ENCODE assay signal across 19 mouse cellular contexts in genomic region chr5:66165748-66166147, GRCm38 (mm10). TPM values are rescaled to one million over a fixed set of nuclear protein-coding genes. Genes with fewer than 3 reads are reported as not detected.
DNase-seq lines count a peak whose midpoint lies in the region; ATAC-seq and TF ChIP-seq lines count a peak whose summit lies in the region.
"Had no signal": no experiment of that assay in that cellular context is flagged by ENCODE, and none has a peak within 500 bp of the region (broad histone marks: within the 10 kb centered on the region; RNA-seq: fewer than 3 reads in every experiment).

No protein-coding gene starts in this region.

- in situ Hi-C loops in Patski (cut with MboI; ENCODE audit: low pct_unique_long_range_greater_than_20kb): no loop called here

- H3K27me3 ChIP-seq in lung, embryonic 15.5 days: no peaks in the 10 kb centered on the region
- H3K27me3 ChIP-seq in Patski: no peaks in the 10 kb centered on the region
- H3K27me3 ChIP-seq: embryonic facial prominence, embryonic 12.5 days; heart, embryonic 13.5 days; kidney, embryonic 15.5 days; liver, embryonic 13.5 days had no signal

- no peak overlapping the region for H3K4me2 ChIP-seq in lung, embryonic 15.5 days
- H3K4me2 ChIP-seq: embryonic facial prominence, embryonic 12.5 days; heart, embryonic 13.5 days; hindbrain, embryonic 14.5 days; kidney, embryonic 15.5 days; liver, embryonic 13.5 days had no signal

- no peak for TF ChIP-seq CTCF in lung, adult 2 months (IDR thresholded peaks at IDR 0.05; ENCODE audit: insufficient read depth, low read length)
- TF ChIP-seq CTCF in Patski (IDR thresholded peaks at IDR 0.05): no peak

- peaks cover 16% of the 10 kb centered on the region for H3K4me1 ChIP-seq in lung, embryonic 15.5 days
- no peaks in the 10 kb centered on the region for H3K4me1 ChIP-seq in lung, adult 2 months (ENCODE audit: control insufficient read depth, insufficient read depth, low read length)
- H3K4me1 ChIP-seq: liver, embryonic 13.5 days had no signal

- no peak for TF ChIP-seq POLR2A in lung, adult 2 months (IDR thresholded peaks at IDR 0.05; ENCODE audit: borderline replicate concordance, extremely low read depth, low read depth, low read length)

- H3K9me3 ChIP-seq in lung, embryonic 15.5 days: no peaks in the 10 kb centered on the region
- H3K9me3 ChIP-seq: embryonic facial prominence, embryonic 12.5 days; heart, embryonic 13.5 days; kidney, embryonic 15.5 days; liver, embryonic 13.5 days had no signal

- no peak for ATAC-seq in lung, embryonic 15.5 days (ENCODE audit: borderline replicate concordance, extremely low read depth, low FRiP score, low TSS enrichment)
- ATAC-seq in Patski: peak; percentile 36
- ATAC-seq: forebrain, embryonic 14.5 days; midbrain, embryonic 16.5 days had no signal

- no peak for DNase-seq in lung, adult 2 months
- DNase-seq in CD4-positive helper T cell, adult 2 months (ENCODE audit: low read depth, low spot score): peak; percentile 90
- DNase-seq in Patski (ENCODE audit: low read depth, low spot score): no peak
- peak; percentile 72 for DNase-seq in naive thymus-derived CD4-positive, alpha-beta T cell, adult 2 months (ENCODE audit: low read depth)
- no peak for DNase-seq in cerebellum, adult 9-10 months
- no peak for DNase-seq in thymus, postnatal 14 days
- DNase-seq: adrenal gland, adult 2 months; cerebellum, adult 2 months; gastrocnemius, postnatal 36 days; liver, embryonic 13.5 days; retina, postnatal 1 day had no signal

- POLR2A ChIA-PET in Patski (lab: Charles Lee): interaction anchor here (1.0 kb wide), 2 partner anchors 11 to 15 kb away, joined by 3 to 4 read pairs; no protein-coding TSS in a partner anchor

- CTCF ChIA-PET in Patski (lab: Charles Lee): interaction anchor here (1.0 to 2.2 kb wide), 9 partner anchors 9 to 89 kb away, joined by 3 to 6 read pairs (median 3); no protein-coding TSS in a partner anchor

- peak overlapping the region; percentile 40; the same call in 1 of the 2 replicates for H3K27ac ChIP-seq in lung, embryonic 15.5 days
- H3K27ac ChIP-seq: embryonic facial prominence, embryonic 12.5 days; heart, embryonic 13.5 days; hindbrain, embryonic 14.5 days; kidney, embryonic 15.5 days; liver, embryonic 13.5 days had no signal

- H3K36me3 ChIP-seq in lung, embryonic 15.5 days: no peaks in the 10 kb centered on the region
- H3K36me3 ChIP-seq: embryonic facial prominence, embryonic 12.5 days; G1E; heart, embryonic 13.5 days; kidney, embryonic 15.5 days; liver, embryonic 13.5 days had no signal

- no peak overlapping the region for H3K9ac ChIP-seq in lung, embryonic 15.5 days
- H3K9ac ChIP-seq: embryonic facial prominence, embryonic 12.5 days; heart, embryonic 13.5 days; hindbrain, embryonic 14.5 days; kidney, embryonic 15.5 days; liver, embryonic 13.5 days had no signal

- H3K4me3 ChIP-seq in lung, embryonic 15.5 days: no peak overlapping the region
- H3K4me3 ChIP-seq in lung, adult 2 months (replicated peaks; ENCODE audit: extremely low read depth, low read depth, low read length): no peak overlapping the region
- H3K4me3 ChIP-seq: embryonic facial prominence, embryonic 12.5 days; heart, embryonic 13.5 days; kidney, embryonic 15.5 days; liver, embryonic 13.5 days had no signal

- 58% methylated on average over 8 of the region's 8 CpGs for WGBS in lung, embryonic 15.5 days
- 47% methylated on average over 8 of the region's 8 CpGs for WGBS in lung, adult 2 months

RNA-seq across cellular contexts. Expression of gene Rbm47, which starts 7.2 kb away (rescaled TPM):
- polyA plus RNA-seq in lung, embryonic 15.5 days (2015; fragmentation: Nextera tagmentation; extraction: Ambion mirVana): 23.6 and 28.5 TPM in 2 replicates
- 33.1 and 37.2 TPM in 2 replicates for polyA plus RNA-seq in lung, adult 2 months (2012; rRNA removed)
- polyA plus RNA-seq in Patski (2021): 33.4 TPM
- polyA plus RNA-seq: G1E had no signal

Comparison
In these comparisons a context has a peak if more than half of its experiments do, and no peak if none do; other contexts are left out.
1. DNase-seq: peak in CD4-positive helper T cell, adult 2 months (single experiment) and naive thymus-derived CD4-positive, alpha-beta T cell, adult 2 months (single experiment); none in lung, adult 2 months (single experiment), Patski (single experiment), cerebellum, adult 9-10 months (single experiment) and thymus, postnatal 14 days (single experiment).